Mouse (Mus musculus): ENCODE data around the gene Farp1. TPM values are rescaled to one million over a fixed set of nuclear protein-coding genes. Genes with fewer than 3 reads are reported as not detected.

Farp1 gene
- polyA plus RNA-seq, 2 experiments, result 43.3 to 78.5 TPM

DNA sequence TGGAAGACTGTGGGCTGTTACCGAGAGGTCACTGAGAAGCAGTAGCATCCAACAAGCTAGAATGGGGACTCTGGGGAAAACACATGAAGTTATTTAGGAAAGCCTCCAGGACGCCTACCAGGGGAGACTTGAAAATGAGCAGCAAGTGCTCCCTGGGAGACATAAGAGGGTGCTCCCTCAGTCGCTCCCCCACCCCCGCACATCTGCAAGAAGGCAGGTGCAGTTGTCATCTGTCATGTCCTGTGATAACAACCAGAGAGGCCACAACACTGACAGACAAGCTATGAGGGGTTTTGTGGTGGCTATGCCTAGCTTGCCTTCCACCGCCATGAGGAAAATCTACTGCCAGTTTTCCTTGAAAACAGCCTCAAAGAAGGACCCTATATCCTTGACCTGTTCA is 287.1 kb downstream of the Farp1 start:
- WGBS, result 90% methylated on average over 5 of the region's 5 CpGs
- Histone ChIP-seq H3K4me2 (replicated peaks; ENCODE audit: low read depth, low read length, severe bottlenecking) (no peak overlapping the region), H3K27ac (replicated peaks; ENCODE audit: low read depth, low read length) (no peak overlapping the region), H3K9me3 (ENCODE audit: control insufficient read depth, low read length) (no peaks in the 10 kb centered on the region), H3K27me3 (ENCODE audit: control insufficient read depth, insufficient read depth, low read length) (no peaks in the 10 kb centered on the region), H3K4me3 (replicated peaks; ENCODE audit: low read length) (no peak overlapping the region), H3K36me3 (ENCODE audit: control insufficient read depth, insufficient read depth, low read length) (no peaks in the 10 kb centered on the region), H3K4me1 (ENCODE audit: control insufficient read depth, insufficient read depth, low read length) (peaks cover 20% of the 10 kb centered on the region), H3K9ac (ENCODE audit: low read depth, low read length, severe bottlenecking) (no peak overlapping the region)
- DNase-seq (ENCODE audit: low spot score) (no peak), ATAC-seq (ENCODE audit: low FRiP score, low read depth) (no peak)
- no peak for TF ChIP-seq POLR2A (IDR thresholded peaks at IDR 0.05; ENCODE audit: borderline replicate concordance, extremely low read depth, insufficient read depth, insufficient read length)

DNA sequence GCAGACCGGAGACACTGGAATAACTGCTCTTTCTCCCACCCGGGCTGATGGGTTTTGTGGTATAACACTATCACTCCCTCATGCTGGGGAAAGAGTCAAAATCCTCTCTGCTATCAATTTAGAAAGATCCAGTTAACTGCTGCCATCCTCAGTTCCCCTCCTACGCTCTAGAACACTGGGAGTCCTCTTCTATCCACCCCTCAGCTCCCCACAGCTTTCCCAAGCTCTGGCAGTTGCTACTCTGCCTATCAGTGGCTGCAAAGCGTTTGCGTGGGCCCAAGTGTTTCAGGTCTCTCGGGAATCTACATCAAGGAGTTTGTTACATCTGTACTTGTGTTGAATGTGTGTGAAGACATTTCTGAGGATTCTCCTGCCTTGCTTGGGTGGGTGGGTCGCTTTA is 287.6 kb downstream of the Farp1 start:
- Histone ChIP-seq H3K4me1 (ENCODE audit: control insufficient read depth, insufficient read depth, low read length) (peaks cover 20% of the 10 kb centered on the region), H3K9ac (ENCODE audit: low read depth, low read length, severe bottlenecking) (no peak overlapping the region), H3K9me3 (ENCODE audit: control insufficient read depth, low read length) (no peaks in the 10 kb centered on the region), H3K4me2 (replicated peaks; ENCODE audit: low read depth, low read length, severe bottlenecking) (no peak overlapping the region), H3K4me3 (replicated peaks; ENCODE audit: low read length) (no peak overlapping the region), H3K27me3 (ENCODE audit: control insufficient read depth, insufficient read depth, low read length) (no peaks in the 10 kb centered on the region), H3K36me3 (ENCODE audit: control insufficient read depth, insufficient read depth, low read length) (no peaks in the 10 kb centered on the region), H3K27ac (replicated peaks; ENCODE audit: low read depth, low read length) (no peak overlapping the region)
- WGBS, result 83% methylated on average over 7 of the region's 7 CpGs
- ATAC-seq (ENCODE audit: low FRiP score, low read depth), result no peak
- no peak for TF ChIP-seq POLR2A (IDR thresholded peaks at IDR 0.05; ENCODE audit: borderline replicate concordance, extremely low read depth, insufficient read depth, insufficient read length)
- DNase-seq (ENCODE audit: low spot score), result no peak

DNA sequence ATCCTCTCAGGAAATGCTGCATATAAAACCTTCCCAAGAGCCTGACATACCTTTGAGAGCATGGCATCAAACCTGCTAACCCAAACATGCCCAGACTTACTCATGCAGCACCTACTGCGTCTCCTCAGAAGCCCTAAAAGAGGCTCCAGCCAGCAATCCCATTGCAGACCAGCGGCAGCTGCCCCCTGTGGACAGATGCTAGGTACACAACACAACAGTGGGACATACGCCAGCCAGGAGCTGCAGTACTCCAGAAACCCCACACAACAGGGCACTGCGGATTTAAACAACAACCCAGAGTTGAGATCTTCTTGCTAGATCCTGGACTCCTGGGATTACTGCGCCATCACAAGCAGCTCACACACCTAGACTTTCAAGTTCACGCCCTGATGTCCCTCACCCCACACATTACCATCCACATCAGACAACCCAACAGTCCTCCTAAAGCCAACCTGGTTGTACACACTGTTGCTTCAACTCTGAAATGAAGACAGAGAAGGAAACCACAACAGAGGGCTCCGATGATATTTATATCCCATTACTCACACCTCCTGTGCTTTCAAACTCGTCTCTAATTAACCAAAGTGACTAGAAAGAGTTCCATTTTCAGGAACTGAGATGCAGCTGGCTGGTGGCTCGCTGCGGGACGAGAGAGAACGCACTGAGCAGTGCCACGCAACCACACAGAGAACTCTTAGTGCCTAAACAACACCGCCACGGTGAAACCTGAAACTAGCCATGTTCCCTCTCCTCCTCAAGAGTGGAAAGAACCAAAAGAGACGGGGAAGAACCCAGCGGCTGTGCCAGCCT is 289.7 kb downstream of the Farp1 start:
- no peak overlapping the region for H3K4me2 ChIP-seq (replicated peaks; ENCODE audit: low read depth, low read length, severe bottlenecking)
- no peaks in the 10 kb centered on the region for H3K27me3 ChIP-seq (ENCODE audit: control insufficient read depth, insufficient read depth, low read length)
- no peak for ATAC-seq (ENCODE audit: low FRiP score, low read depth)
- H3K4me1 ChIP-seq (ENCODE audit: control insufficient read depth, insufficient read depth, low read length), result peaks cover 20% of the 10 kb centered on the region
- WGBS, result 75% methylated on average over 17 of the region's 17 CpGs
- no peak for TF ChIP-seq POLR2A (IDR thresholded peaks at IDR 0.05; ENCODE audit: borderline replicate concordance, extremely low read depth, insufficient read depth, insufficient read length)
- no peak overlapping the region for H3K9ac ChIP-seq (ENCODE audit: low read depth, low read length, severe bottlenecking)
- DNase-seq (ENCODE audit: low spot score), result no peak
- no peaks in the 10 kb centered on the region for H3K9me3 ChIP-seq (ENCODE audit: control insufficient read depth, low read length)
- no peaks in the 10 kb centered on the region for H3K36me3 ChIP-seq (ENCODE audit: control insufficient read depth, insufficient read depth, low read length)
- H3K4me3 ChIP-seq (replicated peaks; ENCODE audit: low read length), result no peak overlapping the region
- H3K27ac ChIP-seq (replicated peaks; ENCODE audit: low read depth, low read length), result no peak overlapping the region

DNA sequence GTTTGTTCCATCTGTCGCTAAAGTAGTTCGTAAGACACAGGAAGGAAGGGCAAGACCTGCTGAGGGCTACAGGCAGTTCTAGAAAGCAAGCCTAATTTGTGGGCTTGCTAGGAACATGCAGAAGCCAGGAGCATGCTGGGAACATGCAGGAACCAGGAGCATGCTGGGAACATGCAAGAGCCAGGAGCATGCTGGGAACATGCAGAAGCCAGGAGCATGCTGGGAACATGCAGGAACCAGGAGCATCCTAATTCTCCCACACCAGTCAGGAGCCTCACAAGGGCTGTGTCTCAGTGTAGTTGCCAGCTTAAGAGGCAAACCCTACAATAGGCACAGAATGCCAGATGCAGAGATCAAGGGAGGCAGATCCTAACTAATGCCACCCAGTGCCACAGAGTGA is 291.4 kb downstream of the Farp1 start:
- no peak overlapping the region for H3K9ac ChIP-seq (ENCODE audit: low read depth, low read length, severe bottlenecking)
- no peak for TF ChIP-seq POLR2A (IDR thresholded peaks at IDR 0.05; ENCODE audit: borderline replicate concordance, extremely low read depth, insufficient read depth, insufficient read length)
- 84% methylated on average over 2 of the region's 2 CpGs for WGBS
- H3K4me1 ChIP-seq (ENCODE audit: control insufficient read depth, insufficient read depth, low read length), result peaks cover 20% of the 10 kb centered on the region
- DNase-seq (ENCODE audit: low spot score) (no peak), ATAC-seq (ENCODE audit: low FRiP score, low read depth) (no peak)
- H3K4me3 ChIP-seq (replicated peaks; ENCODE audit: low read length), result no peak overlapping the region
- no peaks in the 10 kb centered on the region for H3K9me3 ChIP-seq (ENCODE audit: control insufficient read depth, low read length)
- no peaks in the 10 kb centered on the region for H3K27me3 ChIP-seq (ENCODE audit: control insufficient read depth, insufficient read depth, low read length)
- H3K4me2 ChIP-seq (replicated peaks; ENCODE audit: low read depth, low read length, severe bottlenecking), result no peak overlapping the region
- no peaks in the 10 kb centered on the region for H3K36me3 ChIP-seq (ENCODE audit: control insufficient read depth, insufficient read depth, low read length)
- H3K27ac ChIP-seq (replicated peaks; ENCODE audit: low read depth, low read length), result no peak overlapping the region

DNA sequence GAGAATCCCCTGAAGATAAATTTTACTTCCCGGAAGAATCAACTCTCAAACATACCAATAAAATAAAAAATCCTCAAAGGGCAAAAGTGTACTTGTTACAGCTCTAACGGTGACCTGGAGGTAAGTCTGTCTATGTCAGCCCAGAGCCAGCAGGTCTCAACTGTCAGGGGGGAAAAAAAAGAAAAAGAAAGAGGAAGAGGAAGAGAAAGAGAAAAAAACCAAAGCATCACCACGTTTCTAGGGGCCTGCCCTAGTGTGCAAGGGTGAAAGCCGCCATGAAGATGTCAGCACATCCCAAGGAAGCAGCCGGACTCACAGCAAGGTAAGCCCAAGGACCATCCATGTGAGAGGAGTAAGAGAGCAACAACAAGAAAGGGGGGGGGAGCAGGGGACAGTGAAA is 293.9 kb downstream of the Farp1 start:
- no peaks in the 10 kb centered on the region for H3K36me3 ChIP-seq (ENCODE audit: control insufficient read depth, insufficient read depth, low read length)
- no peak for TF ChIP-seq POLR2A (IDR thresholded peaks at IDR 0.05; ENCODE audit: borderline replicate concordance, extremely low read depth, insufficient read depth, insufficient read length)
- H3K27me3 ChIP-seq (ENCODE audit: control insufficient read depth, insufficient read depth, low read length), result no peaks in the 10 kb centered on the region
- H3K4me3 ChIP-seq (replicated peaks; ENCODE audit: low read length), result no peak overlapping the region
- no peak overlapping the region for H3K4me2 ChIP-seq (replicated peaks; ENCODE audit: low read depth, low read length, severe bottlenecking)
- ATAC-seq (ENCODE audit: low FRiP score, low read depth) (no peak), DNase-seq (ENCODE audit: low spot score) (no peak)
- H3K9me3 ChIP-seq (ENCODE audit: control insufficient read depth, low read length), result no peaks in the 10 kb centered on the region
- no peak overlapping the region for H3K9ac ChIP-seq (ENCODE audit: low read depth, low read length, severe bottlenecking)
- peaks cover 16% of the 10 kb centered on the region; the same call in 1 of the 2 replicates for H3K4me1 ChIP-seq (ENCODE audit: control insufficient read depth, insufficient read depth, low read length)
- WGBS, result 74% methylated on average over 5 of the region's 5 CpGs
- no peak overlapping the region for H3K27ac ChIP-seq (replicated peaks; ENCODE audit: low read depth, low read length)

All from limb, embryonic 14.5 days (tissue).